Mouse (Mus musculus): ENCODE data around the gene Cd8b1. TPM values are rescaled to one million over a fixed set of nuclear protein-coding genes. Genes with fewer than 3 reads are reported as not detected.

Cd8b1 gene
- total RNA-seq, 2 experiments from 2014 or later = not detected

Other genes starting within 250 kb of the Cd8b1 start
- gene Thnsl2, start 178.3 kb upstream of the Cd8b1 start, total RNA-seq (2021) = 1 to 10 TPM; 2.5 to 2.6 TPM
- not detected for gene Fabp1, start 123.0 kb upstream of the Cd8b1 start, total RNA-seq (2021)
- 10 to 100 TPM; 14.2 to 15.0 TPM for gene Krcc1, start 51.1 kb upstream of the Cd8b1 start, total RNA-seq (2021)
- gene Smyd1, start 555 bp upstream of the Cd8b1 start, total RNA-seq (2021) = 1 to 10 TPM; 2.0 to 3.1 TPM
- gene Cd8a, start 50.6 kb downstream of the Cd8b1 start, total RNA-seq (2021) = not detected
- 10 to 100 TPM; 85.1 to 87.0 TPM for gene Rmnd5a, start 117.8 kb downstream of the Cd8b1 start, total RNA-seq (2021)
- 10 to 100 TPM; 52.2 to 53.5 TPM for gene Rnf103, start 171.1 kb downstream of the Cd8b1 start, total RNA-seq (2021)
- 10 to 100 TPM; 77.6 to 83.3 TPM for gene Chmp3, start 221.0 kb downstream of the Cd8b1 start, total RNA-seq (2021)